Mouse (Mus musculus): Measurements from ENCODE around the gene Pdgfc.

DNA sequence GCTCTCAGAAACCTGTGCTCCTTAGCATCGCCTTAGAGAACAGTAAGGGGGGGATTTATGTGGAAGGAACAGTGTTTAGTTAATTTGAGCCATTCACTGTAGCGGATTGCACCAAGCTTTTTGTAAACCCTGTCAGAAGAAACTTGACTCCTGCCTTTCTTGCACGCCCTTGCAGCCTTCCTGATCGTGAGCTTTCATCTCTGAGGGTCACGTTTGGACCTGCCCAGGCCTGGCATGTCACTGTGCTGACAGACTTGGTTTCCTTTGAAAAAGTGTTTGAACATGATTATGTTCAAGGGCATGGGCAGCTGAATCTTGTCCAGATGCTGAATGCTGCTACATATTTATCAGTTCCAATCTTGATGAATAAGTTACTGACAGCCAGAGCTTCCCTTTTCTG lies 169.0 kb downstream of the Pdgfc start:
- no peak for TF ChIP-seq CTCF (IDR thresholded peaks at IDR 0.05; ENCODE audit: borderline replicate concordance, extremely low read depth, insufficient read depth, insufficient read length)
- TF ChIP-seq POLR2A (IDR thresholded peaks at IDR 0.05; ENCODE audit: borderline replicate concordance, extremely low read depth, insufficient read depth, insufficient read length, poor library complexity, severe bottlenecking), result no peak

Measured in brain, embryonic 14.5 days (tissue).